Mouse (Mus musculus) bone marrow, adult 2 months (tissue): ENCODE data around the gene Kdm6a.

Experiments
- CTCF ChIP-seq: fragments of 200-500 bp; IDR thresholded peaks from 2 replicates; pipeline ENCODE4 v1.5.1; 2011; ENCODE audit warnings: low read length, control low read depth; ENCODE audit not compliant: control insufficient read depth, insufficient read depth
- POLR2A ChIP-seq: fragments of 200-500 bp; IDR thresholded peaks from 2 replicates; pipeline ENCODE4 v1.6.1; 2011; ENCODE audit warnings: low read depth, mild to moderate bottlenecking, control low read depth, low read length, borderline replicate concordance; ENCODE audit not compliant: control insufficient read depth

DNA sequence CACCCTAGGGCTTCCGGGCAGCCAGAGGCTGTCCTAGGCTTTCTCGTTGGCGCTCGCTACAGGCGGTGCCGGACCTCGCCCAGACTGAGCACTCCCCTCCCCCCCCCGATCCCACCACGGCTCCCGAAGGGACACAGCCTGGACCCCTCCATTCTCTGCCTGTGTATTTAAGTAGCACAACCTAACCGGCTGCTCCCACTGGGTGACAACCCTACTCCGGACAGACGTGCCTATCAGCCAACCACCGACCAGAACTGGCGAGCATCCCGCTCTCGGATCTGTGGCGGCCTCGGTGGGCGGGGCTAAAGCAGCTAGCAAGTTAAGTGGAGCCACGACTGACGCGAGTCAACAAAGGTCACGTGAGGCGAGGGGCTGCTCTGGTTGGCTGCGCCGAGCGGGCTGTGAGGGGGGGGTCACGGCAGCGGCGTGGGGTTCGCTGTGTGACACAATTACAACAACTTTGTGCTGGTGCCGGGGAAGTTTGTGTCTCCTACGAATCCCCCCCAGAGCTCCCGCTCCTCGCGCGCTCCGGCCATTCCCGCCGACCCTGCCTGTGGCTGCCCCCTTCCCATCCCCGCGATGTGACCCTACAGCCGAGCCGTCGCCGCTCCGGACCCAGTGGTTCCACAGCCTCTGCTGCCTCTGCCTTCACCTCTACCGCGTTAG lies at the start of gene Kdm6a:
- TF ChIP-seq CTCF (no peak), POLR2A (no peak; the same call in 1 of the 2 replicates)
